Mouse (Mus musculus) lung, postnatal 4 days (tissue): ENCODE measurements around the gene Pigt.
A peak's percentile ranks its signal among the peaks of the same experiment; 100 is the strongest.

Experiments
- DNase-seq, 2 experiments: peaks; one replicate each; pipeline ENCODE4 v3.0.0; 2021

The Pigt gene

GRCm38 (mm10) chr2:164521841-164522240 is 24.5 kb downstream of the Pigt start:
- DNase-seq = peak in 1 of 2 experiments; percentile 34

GRCm38 (mm10) chr2:164522280-164522679 is 25.0 kb downstream of the Pigt start:
- DNase-seq = no peak

GRCm38 (mm10) chr2:164523301-164523773 is 26.0 kb downstream of the Pigt start:
- peak in 1 of 2 experiments; percentile 39 for DNase-seq

- DNase-seq = no peak
Measured at GRCm38 (mm10) chr2:164528557-164528956, 31.2 kb downstream of the Pigt start.

GRCm38 (mm10) chr2:164531169-164531568 is 33.8 kb downstream of the Pigt start:
- DNase-seq = peak; percentile 62 to 85

GRCm38 (mm10) chr2:164534315-164534714 is 37.0 kb downstream of the Pigt start:
- DNase-seq = no peak

GRCm38 (mm10) chr2:164537003-164537402 is 39.7 kb downstream of the Pigt start:
- no peak for DNase-seq

GRCm38 (mm10) chr2:164540652-164541427 is 43.5 kb downstream of the Pigt start:
- peak in 1 of 2 experiments; percentile 47 for DNase-seq

- peak in 1 of 2 experiments; percentile 37 for DNase-seq
Measured at GRCm38 (mm10) chr2:164542132-164542531, 44.8 kb downstream of the Pigt start.

GRCm38 (mm10) chr2:164542598-164542997 is 45.3 kb downstream of the Pigt start:
- no peak for DNase-seq

GRCm38 (mm10) chr2:164543745-164544144 is 46.4 kb downstream of the Pigt start:
- DNase-seq = no peak

GRCm38 (mm10) chr2:164544454-164545097 is 47.3 kb downstream of the Pigt start:
- DNase-seq = no peak

GRCm38 (mm10) chr2:164549338-164549737 is 52.0 kb downstream of the Pigt start:
- peak; percentile 36 to 50 for DNase-seq

GRCm38 (mm10) chr2:164549963-164550894 is 52.9 kb downstream of the Pigt start:
- DNase-seq = no peak

- no peak for DNase-seq
Measured at GRCm38 (mm10) chr2:164550895-164551269, 53.6 kb downstream of the Pigt start.

GRCm38 (mm10) chr2:164551502-164551901 is 54.2 kb downstream of the Pigt start:
- DNase-seq = no peak
